Mouse (Mus musculus): ENCODE measurements around the gene Sf3a2.
"Not testable (repeated sequence)": the region's sequence is repeated elsewhere in the genome, so short reads cannot be mapped to it uniquely, and the experiment has no call there.

The Sf3a2 gene

DNA sequence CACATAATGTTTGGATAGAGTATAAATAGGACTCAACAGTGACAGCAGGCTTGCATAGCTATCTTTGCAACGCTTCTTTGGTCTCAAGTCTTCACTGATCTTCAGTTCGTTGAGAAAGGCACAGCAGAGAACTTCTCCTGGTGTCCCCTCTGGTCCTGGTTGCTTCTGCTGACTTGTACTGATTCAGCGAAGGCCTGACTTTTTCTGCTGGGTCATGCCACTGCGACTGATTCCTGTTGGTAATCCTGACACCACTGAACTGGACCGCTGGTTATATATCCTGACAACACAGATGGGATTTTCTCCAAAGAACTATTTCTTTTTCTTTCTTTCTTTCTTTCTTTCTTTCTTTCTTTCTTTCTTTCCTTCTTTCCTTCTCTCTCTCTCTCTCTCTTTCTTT is 24.5 kb downstream of the Sf3a2 start:
- intact Hi-C loops (cut with DNase I) = loop anchor here (2.0 kb wide), 1 partner anchor 58 kb away; no protein-coding TSS in a partner anchor

DNA sequence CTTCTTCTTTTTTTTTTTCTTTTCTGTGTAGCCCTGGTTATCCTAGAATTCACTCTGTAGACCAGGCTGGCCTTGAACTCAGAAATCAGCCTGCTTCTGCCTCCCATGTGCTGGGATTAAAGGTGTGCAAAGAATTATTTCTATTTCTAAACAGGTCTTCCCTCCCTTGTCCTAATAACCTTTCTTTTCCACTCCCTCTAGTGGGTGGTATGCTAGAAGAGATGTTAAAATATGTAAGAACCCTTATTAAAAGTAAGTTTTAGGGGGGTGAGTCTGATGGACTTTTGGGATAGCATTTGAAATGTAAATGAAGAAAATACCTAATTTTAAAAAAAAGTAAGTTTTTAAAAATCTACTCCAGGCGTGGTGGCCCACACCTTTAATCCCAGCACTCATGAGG is 25.3 kb downstream of the Sf3a2 start:
- intact Hi-C loops (cut with DNase I) = loop anchor here (2.0 kb wide), 1 partner anchor 57 kb away; no protein-coding TSS in a partner anchor

DNA sequence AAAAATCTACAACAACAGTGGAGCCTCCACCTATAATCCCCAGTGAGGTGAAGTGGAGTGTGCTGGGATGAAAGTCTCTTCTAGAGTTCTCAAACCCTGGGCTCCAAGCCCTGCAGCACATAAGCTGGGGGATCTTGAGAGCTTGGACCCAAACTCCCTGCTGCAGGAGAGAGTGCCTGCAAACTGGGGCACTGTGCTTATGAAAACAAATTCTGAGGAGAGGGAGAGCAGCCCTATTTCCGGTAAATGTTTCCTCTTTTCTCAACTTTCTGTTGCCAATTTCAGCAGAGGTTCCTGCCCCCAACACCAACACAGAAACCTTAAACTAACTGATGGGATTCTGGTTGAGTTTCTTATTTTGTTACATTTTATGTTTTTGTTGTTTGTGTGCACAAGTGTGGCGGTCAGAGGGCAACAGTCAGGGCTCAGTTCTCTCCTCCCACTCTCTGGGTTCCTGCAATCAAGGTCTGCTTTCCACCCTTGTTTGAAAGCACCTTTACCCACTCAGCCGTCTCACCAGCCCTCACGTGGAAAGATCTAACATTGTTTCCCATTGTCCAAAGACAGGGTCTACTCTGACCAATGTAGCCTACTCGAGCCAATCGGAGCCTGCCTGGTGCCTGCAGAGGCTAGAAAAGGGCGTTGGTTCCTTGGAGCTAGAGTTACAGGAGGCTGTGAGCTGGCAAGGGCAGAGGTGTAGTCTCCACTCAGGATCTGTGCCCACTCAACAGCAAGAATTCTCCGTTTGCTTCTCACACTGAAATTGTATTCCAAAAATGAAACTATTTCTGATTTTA is 26.0 kb downstream of the Sf3a2 start:
- intact Hi-C loops (cut with DNase I) = loop anchor here (2.0 kb wide), 1 partner anchor 57 kb away; no protein-coding TSS in a partner anchor

DNA sequence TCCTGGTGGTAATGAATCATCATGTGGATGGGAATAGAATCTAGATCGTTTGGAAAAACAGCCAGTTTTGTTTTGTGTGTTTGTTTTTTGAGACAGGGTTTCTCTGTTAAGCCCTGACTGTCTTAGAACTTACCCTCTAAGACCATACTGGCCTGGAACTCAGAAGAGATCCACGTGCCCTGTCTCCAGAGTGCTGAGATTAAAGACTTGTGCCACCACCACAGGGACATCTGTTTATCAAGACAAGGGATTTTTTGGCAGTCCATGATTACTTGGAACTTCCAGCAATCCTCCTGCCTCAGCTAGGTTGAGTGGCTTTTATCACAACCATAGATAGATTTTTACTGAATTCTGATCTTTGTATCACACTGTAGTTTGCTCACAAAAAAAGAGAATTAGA is 26.8 kb downstream of the Sf3a2 start:
- intact Hi-C loops (cut with DNase I) = no loop called here

DNA sequence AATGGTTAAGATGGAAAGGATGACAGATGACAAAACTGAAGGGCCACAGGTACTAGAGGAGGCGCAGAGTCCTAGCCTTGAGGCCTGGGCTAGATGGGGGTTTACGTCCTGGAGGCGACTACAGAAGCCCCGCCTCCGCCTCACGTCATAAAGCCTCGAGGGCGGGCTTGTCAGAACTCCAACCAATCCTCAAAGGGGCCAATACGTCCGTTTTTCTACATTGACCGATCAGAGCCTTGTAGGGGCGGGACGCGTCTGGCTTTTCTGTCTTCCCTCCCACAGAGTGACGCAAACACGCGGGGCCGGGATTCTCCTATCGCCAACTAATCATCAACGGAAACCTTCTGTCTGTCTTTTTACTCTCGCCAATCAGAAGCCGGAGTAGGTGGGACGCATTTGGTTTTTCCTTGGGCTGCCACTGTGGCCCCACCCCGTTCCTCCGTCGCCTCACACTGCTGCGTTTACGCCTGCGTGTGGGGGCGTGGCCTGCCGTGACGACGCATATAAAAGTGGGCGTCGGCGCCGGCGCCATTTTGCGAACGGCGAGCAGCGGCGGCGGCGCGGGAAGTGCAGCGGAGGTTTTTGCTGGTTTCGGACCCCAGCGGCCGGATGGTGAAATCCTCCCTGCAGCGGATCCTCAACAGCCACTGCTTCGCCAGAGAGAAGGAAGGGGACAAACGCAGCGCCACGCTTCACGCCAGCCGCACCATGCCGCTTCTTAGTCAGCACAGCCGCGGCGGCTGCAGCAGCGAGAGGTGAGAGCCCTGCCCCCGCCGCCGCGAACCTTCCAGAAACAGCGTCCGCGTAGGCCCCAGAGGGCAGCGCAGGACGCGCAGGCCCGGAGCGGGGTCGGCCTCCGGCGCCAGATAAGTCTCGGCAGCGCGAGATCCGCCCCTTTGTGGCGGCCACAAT is 28.4 kb downstream of the Sf3a2 start, which contains the start of gene Oaz1:
Gene Oaz1, plus strand, starts transcription at position 506 of the 912 bp plus-strand sequence.
- intact Hi-C loops (cut with DNase I) = no loop called here

DNA sequence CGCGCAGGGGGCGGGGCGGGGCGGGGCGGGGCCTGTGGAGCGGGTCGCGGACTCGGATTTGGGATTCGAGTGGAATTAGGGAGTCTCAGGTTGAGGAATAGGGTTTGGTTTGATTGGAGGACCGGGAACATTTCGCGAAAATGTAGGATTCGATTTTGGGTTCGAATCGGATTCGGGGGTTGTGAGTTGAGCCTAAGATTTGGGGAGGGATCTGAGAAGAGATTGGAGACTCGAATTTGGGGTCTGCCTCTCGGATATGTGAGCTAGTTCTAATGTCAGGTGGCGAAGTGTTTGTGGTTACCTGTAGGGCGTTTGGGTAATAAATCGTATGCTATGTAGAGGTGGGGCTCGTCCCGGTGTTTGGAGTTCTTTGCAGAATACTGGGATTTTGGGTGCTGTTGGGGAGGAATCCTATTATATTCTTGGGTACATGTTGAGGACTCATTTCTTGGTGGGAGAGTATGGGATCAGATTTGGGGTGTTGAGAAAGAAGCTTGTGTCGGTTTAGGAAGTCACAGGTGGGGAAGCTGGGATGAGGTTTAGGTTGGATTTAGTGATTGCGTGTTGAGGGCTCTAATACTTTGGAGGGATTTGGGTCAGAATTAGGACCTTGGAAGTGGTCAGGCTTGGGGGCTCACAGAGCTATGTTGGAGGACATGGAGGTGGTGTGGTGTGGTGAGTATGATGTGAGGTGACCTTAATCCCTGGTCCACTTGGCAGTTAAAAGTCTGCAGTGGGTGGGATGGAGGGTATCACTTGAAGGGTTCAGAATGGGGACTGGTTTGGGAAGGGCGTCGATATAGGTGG is 29.3 kb downstream of the Sf3a2 start:
- intact Hi-C loops (cut with DNase I) = no loop called here

DNA sequence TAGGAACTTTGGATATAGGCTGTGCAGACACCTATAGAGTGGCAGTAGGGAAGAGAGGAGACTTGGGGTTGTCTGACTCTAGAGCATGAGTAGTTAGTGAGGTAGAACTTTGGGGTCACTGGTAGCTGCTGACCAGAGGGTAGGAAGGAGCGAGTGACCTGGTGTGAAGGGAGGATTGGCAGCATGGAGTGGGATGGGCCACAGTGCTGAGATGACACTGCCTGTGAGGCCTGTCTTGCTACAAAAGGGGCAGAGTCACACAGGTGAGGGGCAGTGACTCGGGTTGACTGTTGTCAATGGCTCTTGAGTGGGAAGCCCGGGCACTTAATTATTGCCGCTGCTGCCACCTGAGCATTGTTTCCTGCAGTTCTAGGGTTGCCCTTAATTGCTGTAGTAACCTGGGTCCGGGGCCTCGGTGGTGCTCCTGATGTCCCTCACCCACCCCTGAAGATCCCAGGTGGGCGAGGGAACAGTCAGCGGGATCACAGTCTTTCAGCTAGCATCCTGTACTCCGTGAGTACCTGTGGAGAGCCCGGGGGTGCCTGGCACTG is 29.9 kb downstream of the Sf3a2 start:
- intact Hi-C loops (cut with DNase I) = no loop called here

DNA sequence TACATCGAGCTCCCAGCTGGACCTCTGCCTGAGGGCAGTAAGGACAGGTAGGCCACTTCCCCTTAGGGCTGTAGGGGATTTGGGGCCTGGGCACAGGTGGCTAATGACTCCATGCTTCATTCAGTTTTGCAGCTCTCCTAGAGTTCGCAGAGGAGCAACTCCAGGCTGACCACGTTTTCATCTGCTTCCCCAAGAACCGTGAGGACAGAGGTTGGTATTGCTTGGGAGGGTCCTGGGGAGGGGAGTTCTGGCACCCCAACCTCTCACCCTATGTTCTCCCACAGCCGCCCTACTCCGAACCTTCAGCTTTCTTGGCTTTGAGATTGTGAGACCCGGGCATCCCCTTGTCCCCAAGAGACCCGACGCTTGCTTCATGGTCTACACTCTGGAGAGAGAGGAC is 30.6 kb downstream of the Sf3a2 start:
- intact Hi-C loops (cut with DNase I) = not testable (repeated sequence)

DNA sequence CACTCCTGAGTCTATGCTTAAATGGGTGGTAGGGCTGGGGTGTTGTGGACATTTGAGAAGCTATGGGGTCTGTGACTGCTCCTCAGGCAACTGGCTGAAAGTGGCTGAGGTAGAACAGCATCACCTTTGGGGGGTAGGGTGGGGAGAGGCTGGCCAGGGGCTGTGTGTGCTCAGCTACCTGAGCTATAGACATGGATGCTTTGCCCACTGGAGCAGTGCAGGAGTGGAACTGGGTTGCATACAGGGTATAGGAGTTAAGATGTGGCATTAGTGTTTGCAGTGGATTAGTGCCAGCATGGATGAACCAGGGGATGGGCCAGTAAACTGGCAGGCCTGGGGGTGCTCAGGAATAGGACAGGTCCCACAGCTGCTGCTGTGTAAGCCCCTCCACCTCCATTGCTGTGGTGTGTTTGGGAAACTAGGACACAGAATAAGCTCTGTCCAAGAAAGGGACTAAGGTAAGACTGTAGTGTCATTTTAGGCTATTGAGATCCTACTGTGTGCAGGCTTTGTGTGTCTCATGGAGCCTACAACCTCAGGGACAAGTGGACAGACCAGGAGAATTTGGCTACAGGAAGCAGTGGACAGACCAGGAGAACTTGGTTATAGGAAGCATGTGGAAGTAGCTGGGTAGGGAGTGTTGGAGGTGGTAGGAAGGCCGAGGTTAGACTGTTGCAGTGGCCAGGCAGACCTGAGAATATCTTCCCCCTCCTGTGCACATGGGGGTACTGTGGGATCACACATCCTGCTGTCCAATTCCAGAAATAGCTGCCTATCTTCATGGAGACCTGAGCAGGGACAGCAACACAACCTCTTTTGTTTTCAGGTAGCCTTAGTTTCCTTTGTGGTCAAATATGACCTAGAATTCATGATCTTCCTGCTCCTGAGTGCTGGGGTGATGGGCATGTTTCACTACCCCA is 31.6 kb downstream of the Sf3a2 start:
- intact Hi-C loops (cut with DNase I) = no loop called here

DNA sequence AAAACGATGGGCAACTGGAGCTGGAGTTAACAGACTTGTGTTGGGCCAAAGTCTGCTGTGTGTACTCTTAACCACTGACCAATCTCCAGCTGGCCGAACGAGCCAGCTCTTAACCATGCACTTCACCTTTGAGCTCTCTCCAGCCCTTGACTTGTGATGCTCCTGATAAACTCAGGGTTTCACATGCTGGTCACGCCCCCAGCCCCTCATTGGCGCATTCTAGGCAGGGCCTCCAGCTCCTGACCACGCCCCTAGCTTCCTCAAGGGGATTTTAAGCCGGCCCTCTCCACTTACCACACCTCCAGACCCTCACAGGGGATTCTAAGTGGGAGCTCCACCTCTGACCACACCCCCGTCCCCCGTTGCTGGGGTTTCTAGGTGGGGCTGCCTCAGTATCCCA is 33.1 kb downstream of the Sf3a2 start:
- intact Hi-C loops (cut with DNase I) = no loop called here

DNA sequence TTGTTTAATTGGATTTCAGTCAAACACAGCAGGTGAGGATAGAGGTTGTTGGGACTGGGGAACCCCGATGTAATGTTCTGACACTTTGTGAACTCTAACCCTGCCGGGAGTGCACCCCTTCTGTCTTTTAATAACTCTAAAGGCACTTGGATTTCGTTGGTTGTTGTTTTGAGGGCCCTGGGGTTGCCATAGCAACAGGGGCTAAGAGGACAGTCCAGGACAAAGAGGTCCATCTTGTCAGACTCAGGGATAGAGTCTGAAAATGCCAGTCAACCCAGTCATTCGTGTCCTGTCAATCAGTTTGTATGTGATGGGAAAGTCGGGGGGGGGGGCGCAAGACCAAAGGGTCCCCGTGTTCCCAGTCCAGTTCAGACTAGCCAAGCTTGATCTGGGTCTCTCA is 34.8 kb downstream of the Sf3a2 start:
- intact Hi-C loops (cut with DNase I) = no loop called here

DNA sequence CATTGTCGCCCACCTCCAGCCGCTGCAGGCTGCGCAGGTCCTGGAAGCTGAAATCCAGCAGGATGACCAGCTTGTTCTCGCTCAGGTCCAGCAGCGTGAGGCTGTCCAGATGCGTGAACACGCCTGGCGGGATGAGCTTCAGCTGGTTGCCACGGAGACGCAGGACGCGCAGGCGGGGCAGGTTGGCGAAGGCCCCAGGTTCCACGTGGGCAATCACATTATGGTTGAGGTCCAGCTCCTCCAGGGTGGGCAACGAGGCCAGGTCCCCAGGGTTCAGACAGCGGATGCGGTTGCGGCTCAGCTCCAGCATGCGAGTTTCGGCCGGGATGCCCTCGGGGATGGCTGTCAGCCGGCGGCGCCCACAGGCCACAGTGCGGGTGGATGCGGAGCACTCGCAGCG is 37.6 kb downstream of the Sf3a2 start:
- intact Hi-C loops (cut with DNase I) = no loop called here

DNA sequence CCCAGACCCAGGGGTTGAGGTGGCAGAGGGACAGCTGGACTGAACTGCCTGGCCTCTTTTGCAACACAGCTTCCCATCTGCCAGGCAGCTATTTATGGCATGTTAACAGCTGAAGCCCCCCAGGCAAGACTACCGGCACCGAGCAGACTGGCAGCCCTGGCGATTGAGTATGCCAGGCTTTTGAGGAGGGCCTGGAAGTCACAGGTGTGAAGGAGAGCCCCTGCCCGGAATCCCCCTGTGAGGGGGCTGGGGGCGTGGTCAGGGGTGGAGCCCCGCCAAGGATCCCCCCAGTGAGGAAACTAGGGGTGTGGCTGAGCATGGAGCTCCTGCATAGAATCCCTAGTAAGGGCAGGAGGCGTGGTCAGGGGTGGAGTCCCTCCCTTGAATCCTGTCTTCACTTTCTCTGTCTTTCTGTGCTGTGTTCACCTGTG is 39.0 kb downstream of the Sf3a2 start:
- intact Hi-C loops (cut with DNase I) = no loop called here

DNA sequence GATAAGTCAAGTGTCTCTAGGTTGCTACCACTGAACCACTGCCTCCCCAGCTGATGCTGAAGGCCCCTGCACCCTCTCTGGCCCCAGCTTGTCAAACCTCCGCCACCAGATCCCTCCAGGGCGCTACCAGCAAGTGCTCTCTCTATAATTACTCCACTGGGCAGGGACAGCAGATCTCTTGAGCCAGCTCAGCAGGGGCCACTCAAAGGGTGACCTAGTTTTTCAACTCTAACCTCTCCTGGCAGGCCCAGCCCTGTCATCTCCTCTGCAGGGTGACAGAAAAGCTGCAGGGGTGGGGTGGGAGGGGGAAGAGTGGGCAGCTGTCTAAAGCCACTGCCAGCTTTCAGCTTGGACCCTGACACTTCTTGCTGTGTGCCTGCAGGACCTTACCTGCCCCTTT is 39.8 kb downstream of the Sf3a2 start:
- intact Hi-C loops (cut with DNase I) = no loop called here

DNA sequence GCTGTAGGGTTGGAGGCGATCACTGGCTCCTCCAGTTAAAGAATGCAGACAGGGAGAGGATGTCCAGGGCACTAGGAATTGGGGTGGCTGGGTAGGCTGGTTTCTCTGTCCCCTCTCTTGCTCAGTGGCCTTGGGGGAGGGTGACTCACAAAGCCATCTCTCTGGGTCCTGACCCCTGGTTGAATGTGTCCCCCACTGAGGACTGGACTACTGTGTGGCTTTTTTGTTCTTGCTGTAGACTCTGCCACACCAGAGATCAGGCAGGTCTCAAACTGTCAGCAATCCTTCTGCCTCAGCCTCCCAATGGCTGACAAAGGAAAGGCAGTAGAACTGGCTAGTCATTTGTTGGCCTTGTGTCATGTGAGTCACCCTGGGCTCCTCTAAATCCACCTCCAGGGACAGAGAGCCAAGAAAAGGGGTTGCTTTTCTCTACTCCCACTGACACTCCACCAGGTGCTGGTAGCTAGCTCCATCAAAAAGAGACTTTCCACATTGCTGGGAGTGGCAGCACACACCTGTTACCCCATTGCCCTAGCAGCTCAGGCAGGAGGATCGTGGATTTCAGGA is 40.4 kb downstream of the Sf3a2 start:
- intact Hi-C loops (cut with DNase I) = no loop called here

DNA sequence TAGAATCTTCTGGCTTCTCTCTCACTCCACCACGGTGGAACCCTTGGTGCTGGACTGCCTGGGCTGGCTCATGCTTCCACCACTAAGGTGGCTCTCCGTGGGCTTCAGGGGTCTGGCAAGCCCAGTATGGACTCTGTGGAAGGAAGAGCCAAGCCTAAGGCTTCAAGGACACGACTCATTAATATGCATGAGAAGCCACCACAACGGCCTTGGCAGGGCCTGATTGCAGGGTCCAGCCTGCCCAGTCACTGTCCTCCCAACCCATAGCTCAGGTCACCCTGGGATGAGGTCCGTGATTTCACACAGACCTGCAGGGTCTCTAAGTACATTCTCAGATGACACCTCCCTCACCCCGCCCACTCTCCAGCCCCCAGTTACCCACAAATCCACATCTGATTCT is 41.9 kb downstream of the Sf3a2 start:
- intact Hi-C loops (cut with DNase I) = no loop called here

DNA sequence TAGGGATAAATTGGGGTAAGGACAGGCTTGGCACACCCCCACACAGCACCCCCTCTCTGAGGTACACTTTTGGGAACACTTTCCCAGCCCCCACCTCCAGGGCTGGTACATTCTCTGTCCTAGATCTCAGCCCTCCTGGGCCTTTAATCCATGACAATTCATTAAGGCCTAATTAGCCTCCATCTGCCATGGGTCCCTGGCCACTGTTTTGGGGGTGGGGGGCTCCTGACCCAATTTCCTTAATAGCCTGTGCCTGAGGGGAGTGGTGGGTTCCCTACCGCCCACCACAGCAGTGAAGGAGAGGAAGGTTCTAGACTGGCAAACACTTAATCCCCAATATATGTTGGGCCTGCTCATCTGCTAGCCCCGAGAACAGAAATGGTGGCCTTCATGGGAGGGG is 43.7 kb downstream of the Sf3a2 start:
- intact Hi-C loops (cut with DNase I) = no loop called here

DNA sequence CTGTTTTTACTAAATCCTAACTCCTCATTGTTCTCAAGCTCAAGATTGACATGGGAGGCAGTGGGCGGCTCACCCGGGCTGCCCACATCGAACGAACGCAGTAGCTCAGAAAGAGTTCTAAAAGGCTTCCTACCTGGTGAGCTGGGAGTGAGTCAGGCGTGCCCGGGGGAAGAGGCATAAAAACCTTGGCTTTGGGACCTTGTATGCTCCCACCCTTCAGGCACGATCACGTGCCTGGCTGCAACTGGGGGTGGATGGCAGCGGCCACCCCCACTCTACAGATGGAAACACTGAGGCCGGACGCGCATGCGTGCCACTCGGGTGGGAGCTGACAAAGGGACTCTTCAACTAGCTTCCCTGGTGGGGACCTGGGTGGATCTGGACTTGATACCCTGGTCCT is 44.3 kb downstream of the Sf3a2 start:
- intact Hi-C loops (cut with DNase I) = no loop called here

DNA sequence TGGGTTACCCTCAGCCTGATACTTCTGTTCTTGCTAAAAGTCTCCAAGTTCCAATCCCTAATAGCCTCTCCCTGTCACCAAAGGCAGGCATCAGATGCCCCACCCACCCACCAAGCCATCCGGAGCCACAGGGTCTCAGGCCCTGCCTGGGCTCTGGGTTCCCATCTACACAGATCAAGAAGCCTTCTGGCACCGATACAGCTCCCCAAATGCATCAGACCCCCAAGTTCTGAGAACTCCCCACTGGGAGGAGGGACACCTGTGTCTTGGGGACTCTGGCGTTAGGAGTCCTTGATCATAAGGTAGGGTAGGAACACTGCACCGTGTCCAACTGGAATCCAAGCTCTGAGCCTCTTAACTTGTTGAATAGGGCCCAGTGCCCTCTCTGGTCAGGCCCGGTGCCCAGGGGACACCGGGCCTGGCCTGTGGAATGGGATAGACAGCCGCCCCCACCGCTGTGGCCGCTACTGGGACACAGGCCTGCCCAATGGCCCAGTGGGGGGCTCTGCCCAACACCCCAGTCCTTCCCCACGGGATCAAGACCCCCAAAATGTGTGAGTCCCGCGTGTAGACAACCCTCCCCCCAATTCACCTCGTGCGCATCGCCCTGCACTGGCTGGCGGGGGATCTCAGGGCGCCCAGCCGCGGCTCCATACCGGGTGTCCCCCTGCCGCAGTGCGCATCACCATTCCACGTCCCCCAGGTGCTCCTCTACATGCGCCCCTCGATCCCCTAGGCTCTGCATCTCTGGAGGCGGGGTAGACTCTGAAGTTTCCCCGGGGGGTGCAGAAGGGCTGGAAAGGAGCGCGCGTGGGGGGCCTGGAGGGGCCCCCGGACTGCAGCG is 45.3 kb downstream of the Sf3a2 start:
- intact Hi-C loops (cut with DNase I) = no loop called here
